Mouse (Mus musculus): ENCODE measurements around the gene Bod1l. TPM values are rescaled to one million over a fixed set of nuclear protein-coding genes. Genes with fewer than 3 reads are reported as not detected.

Bod1l gene
- total RNA-seq (2021): 10 to 100 TPM; 35.6 to 36.0 TPM
- long read RNA-seq, experiment 1, partial matches to known transcripts: 5 of 10 reads
- long read RNA-seq, experiment 1, other reads (novel, unspliced or antisense): 5 of 10 reads
- long read RNA-seq, experiment 2, partial matches to known transcripts: 4 of 6 reads
- long read RNA-seq, experiment 2, other reads (novel, unspliced or antisense): 2 of 6 reads

DNA sequence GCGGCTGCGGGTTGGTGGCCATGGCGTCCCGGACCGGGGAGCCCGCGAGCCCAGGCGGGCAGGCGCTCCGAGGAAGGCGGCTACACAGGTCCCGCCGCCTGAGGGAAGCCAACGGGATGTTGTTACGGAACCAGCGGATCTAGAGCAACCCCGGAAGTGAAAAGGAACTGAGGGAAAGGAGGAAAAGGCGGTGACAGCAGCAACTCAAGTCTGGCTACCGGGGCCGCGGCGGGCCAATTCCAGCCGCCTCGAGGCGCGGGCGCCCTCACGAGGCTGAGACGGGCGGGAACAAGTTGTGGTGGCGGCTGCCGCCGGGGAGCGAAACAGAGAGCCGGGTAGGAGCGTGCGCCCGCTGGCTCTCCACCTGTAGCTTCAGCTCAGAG, at the start of gene Bod1l:
Bod1l (minus strand) TSS at position 169 of the 383 bp plus-strand sequence.
- DNase-seq (ENCODE audit: low spot score in 2 of 2): peak; percentile 98 to 99
- intact Hi-C loops (cut with DNase I): no loop called here

DNA sequence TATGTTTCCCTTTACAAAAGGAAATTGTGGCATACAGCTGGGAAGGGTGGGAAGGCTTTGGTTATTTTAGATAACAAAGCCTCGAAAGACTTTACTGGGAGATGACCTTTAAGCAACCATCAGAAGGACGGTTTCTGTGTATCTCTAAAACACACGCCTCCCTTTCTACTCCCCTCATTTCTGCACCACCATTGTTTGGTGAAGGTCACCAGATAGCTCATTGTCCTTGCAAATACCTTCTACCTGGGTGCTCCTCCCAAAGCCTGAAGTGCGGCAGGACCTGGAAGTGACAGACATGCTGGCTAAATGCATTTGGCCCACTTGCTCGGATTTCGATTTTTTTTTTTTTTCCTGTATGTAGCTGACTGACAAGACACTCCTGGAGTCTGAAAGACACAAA, 49.2 kb upstream of the Bod1l start:
- DNase-seq (ENCODE audit: low spot score in 2 of 2): no peak
- intact Hi-C loops (cut with DNase I): no loop called here

DNA sequence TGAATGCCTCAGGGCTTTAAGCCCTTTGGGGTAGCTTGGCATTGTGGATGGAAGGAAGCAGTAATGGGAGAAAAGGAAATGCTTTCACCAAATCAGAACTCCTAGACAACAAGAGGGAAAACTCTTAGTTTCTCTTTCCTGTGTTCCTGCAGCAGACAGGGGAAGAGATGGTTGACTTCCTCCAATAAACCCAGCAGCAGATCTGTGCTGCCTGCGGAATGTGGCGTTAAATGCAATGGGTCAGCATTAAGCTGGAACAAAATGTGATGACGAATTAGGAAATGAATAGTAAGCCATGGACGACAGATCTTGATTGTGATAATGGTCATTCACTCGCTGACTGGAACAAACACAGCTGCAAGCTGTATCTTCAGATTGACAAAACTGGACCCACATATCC, 46.8 kb upstream of the Bod1l start:
- intact Hi-C loops (cut with DNase I): no loop called here
- no peak for DNase-seq (ENCODE audit: low spot score in 2 of 2)

DNA sequence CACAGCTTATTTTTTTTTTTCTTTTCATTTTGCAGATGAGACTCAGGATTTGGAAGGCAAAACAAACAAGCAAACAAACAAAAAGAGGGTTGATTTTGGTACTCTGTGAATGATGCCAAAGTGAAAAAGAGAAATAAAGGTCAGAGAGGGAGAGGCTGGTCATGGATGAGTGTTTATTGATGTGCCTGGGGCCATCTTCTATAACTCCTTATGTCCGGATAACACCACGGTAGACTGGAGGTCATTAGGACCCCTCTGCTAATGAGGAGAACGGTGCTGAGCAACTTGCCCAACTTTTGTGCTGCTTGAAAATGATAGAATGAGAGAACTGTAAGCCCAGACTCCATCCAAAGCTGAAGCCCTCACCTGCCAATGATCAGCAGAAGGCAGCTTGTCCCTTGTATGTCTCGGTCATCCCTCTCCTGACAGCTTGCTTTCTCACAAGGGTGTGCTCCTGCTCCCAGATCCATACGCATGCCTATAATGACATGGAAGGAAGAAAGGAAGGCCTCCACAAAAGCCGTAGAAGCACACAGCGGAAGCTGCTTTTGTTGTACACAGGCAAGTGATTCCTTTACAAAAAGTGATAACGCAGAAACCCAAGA, 45.2 kb upstream of the Bod1l start:
- intact Hi-C loops (cut with DNase I): loop anchor here (2.0 to 10.0 kb wide), 4 partner anchors 283 to 1745 kb away; partner anchors contain the start of gene Cpeb2
- DNase-seq (ENCODE audit: low spot score in 2 of 2): no peak

DNA sequence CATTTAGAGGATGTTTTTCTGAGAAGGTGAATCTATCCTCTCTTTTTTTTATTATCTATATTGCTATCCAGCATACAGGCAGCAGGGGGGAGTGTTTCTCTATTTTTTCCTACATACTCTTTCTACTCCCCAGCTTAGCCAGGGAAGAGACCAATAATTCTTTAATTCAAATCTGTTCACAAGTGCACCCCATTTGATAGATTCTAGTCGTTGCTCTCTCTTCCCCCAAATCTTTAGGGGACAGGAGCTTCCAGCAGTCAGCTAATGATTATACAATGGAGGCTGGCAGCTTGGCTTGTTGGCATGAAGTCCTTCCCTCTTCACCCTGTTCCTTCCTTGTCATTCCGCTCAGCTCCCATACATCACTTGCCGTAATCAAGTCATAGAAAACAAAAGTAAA, 44.7 kb upstream of the Bod1l start:
- DNase-seq (ENCODE audit: low spot score in 2 of 2): peak; percentile 51 to 61
- intact Hi-C loops (cut with DNase I): loop anchor here (2.0 to 10.0 kb wide), 4 partner anchors 283 to 1746 kb away; partner anchors contain the start of gene Cpeb2

DNA sequence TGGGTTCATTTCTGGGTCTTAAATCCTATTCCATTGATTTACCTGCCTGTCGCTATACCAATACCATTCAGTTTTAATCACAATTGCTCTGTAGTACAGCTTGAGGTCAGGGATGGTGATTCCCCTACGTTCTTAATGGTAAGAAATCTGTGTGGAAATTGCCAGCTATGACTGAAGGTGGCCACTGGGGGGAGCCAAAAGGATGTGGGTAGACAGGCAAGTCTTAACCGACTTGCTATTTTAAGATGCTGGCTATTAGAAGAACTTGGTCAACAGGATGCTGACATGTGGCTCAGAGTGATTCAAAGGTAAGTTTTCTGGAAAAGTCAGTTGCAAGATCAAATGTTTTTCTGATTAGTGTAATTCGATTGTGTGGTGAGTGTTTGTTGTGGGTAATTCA, 43.6 kb upstream of the Bod1l start:
- DNase-seq (ENCODE audit: low spot score in 2 of 2): peak; percentile 72 to 76
- intact Hi-C loops (cut with DNase I): loop anchor here (2.0 to 10.0 kb wide), 4 partner anchors 285 to 1747 kb away; partner anchors contain the start of gene Cpeb2

DNA sequence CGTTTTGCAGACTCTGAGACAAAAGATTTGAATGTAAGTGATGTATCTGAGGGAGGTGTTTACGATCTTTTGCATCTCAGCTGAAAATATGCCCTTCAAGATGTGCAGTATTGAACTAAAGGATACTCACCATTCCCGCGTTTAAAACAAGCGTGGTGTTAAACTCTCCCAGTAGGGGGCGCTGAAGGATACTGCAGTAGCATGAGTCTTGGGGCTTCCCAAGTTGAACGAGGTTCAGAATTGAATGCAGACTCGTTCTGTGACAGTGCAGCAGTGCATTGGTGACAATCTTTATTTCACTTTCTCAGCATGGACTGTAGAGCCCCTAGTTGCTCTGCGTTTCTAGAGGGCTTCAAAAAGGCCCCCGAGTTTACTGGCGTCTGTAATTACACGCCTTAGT, 40.4 kb upstream of the Bod1l start:
- DNase-seq (ENCODE audit: low spot score in 2 of 2): peak; percentile 73 to 77
- intact Hi-C loops (cut with DNase I): loop anchor here (10.0 kb wide), 2 partner anchors 1350 to 1750 kb away; partner anchors contain the start of gene Cpeb2

DNA sequence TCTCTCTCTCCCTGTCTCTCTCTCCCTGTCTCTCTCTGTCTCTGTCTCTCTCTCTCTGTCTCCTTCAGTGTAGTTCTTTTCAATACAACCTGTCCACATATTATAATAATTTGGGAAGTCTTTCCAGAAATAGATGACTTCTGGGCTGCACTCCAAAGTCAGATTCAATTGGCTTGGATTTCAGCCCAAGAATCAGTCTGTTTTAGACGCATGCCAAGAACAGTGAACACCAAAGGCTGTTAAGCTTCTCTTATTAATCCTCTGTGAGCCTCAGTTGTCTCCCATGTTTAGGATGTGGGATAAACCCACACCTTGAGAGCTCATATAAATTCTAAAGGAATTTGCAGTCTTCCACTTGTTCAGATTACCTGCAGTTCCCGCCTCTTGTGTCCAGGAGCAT, 27.0 kb upstream of the Bod1l start:
- intact Hi-C loops (cut with DNase I): no loop called here
- DNase-seq (ENCODE audit: low spot score in 2 of 2): peak in 1 of 2 experiments; percentile 41

DNA sequence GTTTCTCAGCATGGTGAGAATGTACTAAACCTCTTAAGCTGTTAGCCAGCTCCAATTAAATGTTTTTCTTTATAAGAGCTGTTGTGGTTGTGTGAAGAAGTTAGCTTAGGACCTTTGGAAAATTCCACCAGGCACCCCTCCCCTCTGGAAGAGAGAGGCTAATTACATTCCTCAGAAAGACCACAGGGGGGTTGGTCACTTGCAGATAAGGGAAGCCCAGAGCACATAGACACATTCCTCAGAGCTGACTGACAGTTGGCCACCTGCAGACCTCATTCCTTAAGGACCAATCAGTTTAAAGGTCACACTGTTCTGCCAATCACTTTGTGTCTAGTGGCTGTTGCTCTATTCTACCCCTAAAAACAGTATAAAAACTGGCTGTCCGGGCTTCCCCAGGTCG, 11.7 kb upstream of the Bod1l start:
- DNase-seq (ENCODE audit: low spot score in 2 of 2): no peak
- intact Hi-C loops (cut with DNase I): no loop called here

DNA sequence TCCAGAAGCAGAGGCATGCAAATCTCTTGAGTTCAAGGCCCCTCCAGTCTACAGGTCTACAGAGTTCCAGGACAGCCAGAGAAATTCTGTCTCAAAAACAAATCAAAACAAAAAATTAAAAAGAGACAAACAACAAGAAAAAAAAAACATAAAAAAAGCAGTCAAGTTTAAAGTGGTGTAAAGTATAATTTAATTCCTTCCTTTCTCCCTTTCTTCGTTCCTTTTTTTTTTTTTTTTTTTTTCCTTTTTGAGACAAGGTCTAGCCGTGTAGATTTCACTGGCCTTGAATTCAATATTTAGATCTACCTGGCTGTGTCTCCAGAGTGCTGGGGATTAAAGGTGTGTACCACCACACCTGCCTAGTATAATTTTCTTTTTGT, 1.4 kb upstream of the Bod1l start:
- intact Hi-C loops (cut with DNase I): no loop called here
- no peak for DNase-seq (ENCODE audit: low spot score in 2 of 2)

DNA sequence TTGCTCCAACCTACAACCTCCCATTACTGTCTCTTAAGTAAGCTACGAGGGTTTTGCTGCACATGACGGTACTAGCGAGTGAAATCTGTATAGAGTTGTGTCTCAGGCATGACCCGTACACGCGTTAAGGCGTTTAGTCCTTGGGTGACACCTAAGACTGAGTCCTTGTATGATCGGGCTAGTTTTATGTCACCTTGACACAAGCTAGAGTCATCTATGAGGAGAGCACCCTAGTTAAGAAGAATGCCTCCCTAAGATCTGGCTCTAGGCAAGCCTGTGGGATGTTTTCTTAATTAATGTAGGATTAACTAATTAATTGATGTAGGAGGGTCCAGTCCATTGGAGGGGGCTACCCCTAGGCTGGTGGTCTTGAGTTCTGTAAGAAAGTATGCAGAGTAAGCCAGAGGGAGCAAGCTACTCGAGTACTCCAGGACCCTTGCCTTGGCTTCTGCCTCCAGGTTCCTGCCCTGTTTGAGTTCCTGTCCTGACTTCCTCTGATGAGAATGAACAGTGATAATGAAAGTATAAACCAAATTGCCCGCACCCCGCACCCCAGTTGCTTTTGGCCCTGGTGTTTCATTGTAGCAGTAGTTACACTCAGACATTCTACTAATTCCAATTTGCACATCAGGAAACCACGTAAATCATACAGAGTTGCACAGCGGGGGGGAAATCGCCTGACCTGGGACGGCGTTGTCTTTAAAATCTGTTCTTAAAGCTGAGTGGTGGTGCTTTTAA, 874 bp upstream of the Bod1l start:
- DNase-seq (ENCODE audit: low spot score in 2 of 2): peak in 1 of 2 experiments; percentile 16
- intact Hi-C loops (cut with DNase I): no loop called here

DNA sequence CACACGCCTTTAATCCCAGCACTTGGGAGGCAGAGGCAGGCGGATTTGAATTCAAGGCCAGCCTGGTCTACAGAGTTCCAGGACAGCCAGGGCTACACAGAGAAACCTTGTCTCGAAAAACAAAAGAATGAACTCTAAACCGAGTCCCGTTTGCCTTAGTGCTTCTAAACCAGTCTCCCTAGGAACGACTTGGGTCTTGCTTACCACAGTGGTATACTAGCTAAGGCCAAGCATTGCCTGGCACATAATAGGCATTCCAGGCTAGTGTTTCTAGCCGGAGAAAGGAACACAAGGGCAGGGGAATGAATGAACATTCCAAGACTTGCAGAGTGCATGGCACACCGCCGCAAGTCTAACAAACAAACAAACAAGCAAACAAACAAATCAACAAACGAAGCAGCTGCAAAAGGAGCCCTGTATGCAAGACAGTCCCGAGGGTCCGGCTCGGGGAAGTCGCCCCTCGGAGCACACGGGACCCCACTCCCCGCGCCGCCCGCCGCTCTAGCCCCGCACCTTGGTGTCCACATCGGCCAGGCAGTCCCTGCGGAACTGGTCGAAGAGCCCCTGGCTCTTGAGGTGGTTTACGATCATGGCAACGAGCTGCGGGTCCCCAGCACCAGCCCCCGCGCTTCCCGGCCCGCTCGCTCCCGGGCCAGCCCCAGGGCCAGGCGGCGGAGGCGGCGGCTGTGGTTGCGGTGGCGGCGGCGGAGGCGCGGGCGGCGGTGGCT, 532 bp downstream of the Bod1l start:
- DNase-seq (ENCODE audit: low spot score in 2 of 2): peak; percentile 3 to 11
- intact Hi-C loops (cut with DNase I): no loop called here

DNA sequence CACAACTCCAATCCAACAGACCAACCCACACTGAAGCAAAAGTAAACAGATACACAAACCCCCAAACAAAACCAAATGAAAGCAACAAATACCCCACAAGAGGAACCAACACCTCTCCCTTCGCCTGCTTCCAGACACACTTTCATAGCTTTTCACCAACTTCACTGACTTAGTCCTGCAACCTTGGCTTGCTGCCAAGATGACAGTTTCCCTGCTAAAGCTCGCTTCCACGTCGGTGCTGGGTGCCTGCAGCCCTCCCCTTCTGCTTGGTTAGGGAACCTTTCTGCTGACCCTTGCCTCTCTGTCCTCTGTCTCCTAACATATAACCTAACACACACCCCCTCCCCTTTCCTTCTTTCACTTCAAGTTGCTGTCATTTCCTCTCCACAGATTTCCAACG, 1.4 kb downstream of the Bod1l start:
- peak; percentile 22 to 26 for DNase-seq (ENCODE audit: low spot score in 2 of 2)
- intact Hi-C loops (cut with DNase I): no loop called here

DNA sequence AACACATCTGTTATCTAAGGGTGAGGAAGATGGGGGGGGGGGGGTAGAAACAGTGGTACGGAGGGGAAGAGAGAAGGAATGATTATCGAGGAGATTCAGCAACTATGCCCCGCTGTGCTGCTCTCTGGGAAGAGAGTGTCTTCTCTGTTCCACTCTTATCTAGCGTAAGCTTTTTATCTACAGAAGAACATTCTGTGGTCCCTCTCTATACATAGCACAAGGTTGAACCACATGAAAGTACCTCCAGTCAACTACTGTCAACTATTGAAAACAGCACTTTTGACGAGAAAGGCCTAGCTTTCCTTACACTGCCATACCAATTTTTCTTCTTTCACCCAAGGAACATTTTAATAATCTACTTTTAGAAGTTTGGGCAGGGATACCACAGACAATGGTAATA, 2.4 kb downstream of the Bod1l start:
- intact Hi-C loops (cut with DNase I): no loop called here
- no peak for DNase-seq (ENCODE audit: low spot score in 2 of 2)

DNA sequence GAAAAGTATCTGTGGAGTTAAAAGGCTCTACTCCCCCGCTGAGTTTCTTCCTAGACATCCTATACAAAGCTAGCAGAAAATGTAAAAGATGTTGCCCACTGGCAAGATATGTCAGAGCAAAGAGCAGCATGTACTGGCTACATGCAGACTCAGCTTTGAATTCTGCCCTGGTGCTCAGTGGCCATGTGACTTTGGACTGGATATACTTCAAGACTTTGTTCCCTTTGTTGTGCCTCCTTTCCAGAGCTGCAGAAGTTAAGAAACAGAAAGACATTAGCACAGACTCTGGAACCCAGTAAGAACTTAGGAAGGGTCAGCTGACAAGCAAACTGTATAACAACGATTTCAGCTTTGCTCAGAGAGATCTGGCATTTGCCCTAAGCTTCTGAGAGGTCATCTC, 14.0 kb downstream of the Bod1l start:
- intact Hi-C loops (cut with DNase I): no loop called here

DNA sequence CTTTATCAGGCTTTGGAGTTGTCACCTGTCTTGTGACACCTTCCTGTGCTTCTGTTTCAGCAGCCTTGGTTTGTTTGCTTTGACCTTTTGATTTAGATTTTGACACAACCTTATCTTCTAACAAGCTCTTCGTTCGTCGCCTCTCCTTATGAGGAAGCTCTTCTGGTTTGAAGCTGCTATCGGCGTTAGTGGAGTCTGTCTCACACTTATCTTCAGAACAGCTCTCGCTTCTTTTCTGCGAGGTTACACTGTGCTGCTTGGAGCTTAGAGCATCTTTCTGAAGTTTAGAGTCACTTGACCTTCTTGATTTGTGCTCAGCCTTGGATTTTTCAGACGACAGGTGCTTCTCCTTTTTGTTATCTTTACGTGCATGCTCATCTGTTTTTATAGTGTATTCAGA, 23.0 kb downstream of the Bod1l start:
- no peak for DNase-seq (ENCODE audit: low spot score in 2 of 2)

More for the DNA sequence above, 14.0 kb downstream of the Bod1l start:
- no peak for DNase-seq (ENCODE audit: low spot score in 2 of 2)

DNA sequence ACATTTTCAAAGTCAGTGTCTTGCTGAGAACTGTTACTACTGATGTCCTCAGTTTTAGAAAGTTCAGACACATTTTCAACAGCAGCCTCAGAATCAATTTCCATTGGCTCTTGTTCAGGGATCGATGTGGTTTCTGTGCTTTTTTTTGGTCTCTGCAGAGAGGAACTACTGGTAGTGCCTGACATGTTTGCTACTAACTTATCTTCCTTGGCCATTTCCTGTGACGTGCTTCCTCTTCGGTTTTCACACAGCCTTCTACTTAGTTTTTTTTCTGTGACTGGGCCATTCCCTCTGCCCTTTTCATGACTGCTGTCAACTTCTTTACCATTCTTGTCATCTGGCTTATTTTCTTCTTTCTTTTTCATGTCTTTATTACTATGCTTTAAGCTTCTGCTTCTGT, 23.6 kb downstream of the Bod1l start:
- no peak for DNase-seq (ENCODE audit: low spot score in 2 of 2)
- intact Hi-C loops (cut with DNase I): no loop called here

More for the DNA sequence above, 23.0 kb downstream of the Bod1l start:
- intact Hi-C loops (cut with DNase I): no loop called here

DNA sequence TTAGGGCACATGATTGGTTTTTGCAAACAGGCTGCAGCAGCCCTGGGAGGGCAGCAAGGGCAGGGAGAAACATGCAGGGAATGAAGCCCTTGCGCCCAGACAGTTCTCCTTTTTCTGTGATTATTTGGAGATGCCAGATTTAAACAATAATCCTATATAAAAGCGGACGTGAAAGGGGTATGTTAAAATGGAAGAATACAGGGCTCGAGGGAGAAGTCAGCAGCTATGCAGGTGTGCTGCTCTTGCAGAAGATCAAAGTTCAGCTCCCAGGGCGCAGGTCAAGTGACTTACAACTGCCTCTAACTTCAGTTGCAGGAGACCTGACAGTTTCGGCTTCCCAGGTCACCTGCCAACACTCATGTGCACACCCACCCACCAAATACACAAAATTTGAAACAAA, 31.6 kb downstream of the Bod1l start:
- no peak for DNase-seq (ENCODE audit: low spot score in 2 of 2)
- intact Hi-C loops (cut with DNase I): no loop called here

DNA sequence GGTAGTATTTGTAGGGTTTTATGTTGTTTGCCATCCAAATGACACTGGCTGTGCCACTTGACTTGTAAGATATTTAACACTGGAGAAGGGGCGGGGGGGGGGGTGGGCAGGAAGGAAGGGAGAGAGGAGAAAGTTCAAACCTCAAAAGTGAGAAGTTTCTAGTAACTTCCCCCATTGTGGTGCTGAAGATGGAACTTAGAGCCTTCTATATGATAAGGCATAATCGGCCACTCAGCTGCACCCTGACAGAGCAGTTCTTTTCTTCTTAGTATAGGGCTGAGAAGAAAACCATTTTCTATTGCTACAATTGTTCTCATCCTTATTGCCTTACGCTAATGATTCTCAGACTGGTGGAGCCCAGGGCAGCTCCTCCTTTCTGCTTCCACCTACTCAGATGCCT, 32.8 kb downstream of the Bod1l start:
- DNase-seq (ENCODE audit: low spot score in 2 of 2): no peak

DNA sequence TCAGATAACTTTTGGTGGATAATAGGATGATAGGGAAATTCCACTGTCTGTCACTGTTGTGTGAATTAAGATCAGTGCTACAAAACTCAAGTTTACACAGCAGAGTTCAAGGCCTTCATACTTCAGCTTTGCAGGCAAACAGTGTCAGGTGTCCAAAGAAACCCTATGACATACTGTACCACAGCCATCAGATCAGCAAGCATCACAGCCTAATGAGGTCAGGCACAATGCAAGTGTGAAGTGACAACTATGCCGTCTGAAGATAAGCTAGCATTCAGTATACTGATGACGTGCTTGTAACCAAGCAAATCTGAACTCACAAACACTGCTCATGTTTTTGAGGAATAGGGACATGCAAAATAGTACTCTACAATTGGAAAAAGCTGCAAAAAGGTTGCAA, 36.7 kb downstream of the Bod1l start:
- intact Hi-C loops (cut with DNase I): no loop called here
- DNase-seq (ENCODE audit: low spot score in 2 of 2): no peak

More for the DNA sequence above, 32.8 kb downstream of the Bod1l start:
- intact Hi-C loops (cut with DNase I): no loop called here
